Mouse (Mus musculus): ENCODE data around the gene Fbxl21. TPM values are rescaled to one million over a fixed set of nuclear protein-coding genes. Genes with fewer than 3 reads are reported as not detected.

Gene Fbxl21
- polyA plus RNA-seq, 1 experiment from 2014 or later: 5.3 TPM

GRCm38 (mm10) chr13:56500132-56500531, 22.1 kb upstream of the Fbxl21 start:
- no peak for ATAC-seq (ENCODE audit: low read depth)
- Histone ChIP-seq H3K4me2 (ENCODE audit: low read depth, low read length) (no peak overlapping the region), H3K27ac (ENCODE audit: low read depth, low read length) (no peak overlapping the region), H3K4me3 (ENCODE audit: low read depth, low read length) (no peak overlapping the region), H3K36me3 (ENCODE audit: control insufficient read depth, insufficient read depth, low read length) (no peaks in the 10 kb centered on the region), H3K9me3 (ENCODE audit: control insufficient read depth, low read length) (no peaks in the 10 kb centered on the region), H3K27me3 (ENCODE audit: control insufficient read depth, insufficient read depth, low read length) (no peaks in the 10 kb centered on the region), H3K4me1 (ENCODE audit: control insufficient read depth, insufficient read depth, low read length) (no peaks in the 10 kb centered on the region), H3K9ac (replicated peaks; ENCODE audit: low read depth, low read length) (no peak overlapping the region)
- WGBS: 78% methylated on average over 3 of the region's 3 CpGs

- Histone ChIP-seq H3K27ac (ENCODE audit: low read depth, low read length) (no peak overlapping the region), H3K4me1 (ENCODE audit: control insufficient read depth, insufficient read depth, low read length) (no peaks in the 10 kb centered on the region), H3K9ac (replicated peaks; ENCODE audit: low read depth, low read length) (no peak overlapping the region), H3K4me3 (ENCODE audit: low read depth, low read length) (no peak overlapping the region), H3K27me3 (ENCODE audit: control insufficient read depth, insufficient read depth, low read length) (no peaks in the 10 kb centered on the region), H3K4me2 (ENCODE audit: low read depth, low read length) (no peak overlapping the region), H3K9me3 (ENCODE audit: control insufficient read depth, low read length) (no peaks in the 10 kb centered on the region), H3K36me3 (ENCODE audit: control insufficient read depth, insufficient read depth, low read length) (no peaks in the 10 kb centered on the region)
- 89% methylated on average over 8 of the region's 8 CpGs for WGBS
- ATAC-seq (ENCODE audit: low read depth): no peak
Observed at GRCm38 (mm10) chr13:56500636-56501035, 21.6 kb upstream of the Fbxl21 start.

DNA sequence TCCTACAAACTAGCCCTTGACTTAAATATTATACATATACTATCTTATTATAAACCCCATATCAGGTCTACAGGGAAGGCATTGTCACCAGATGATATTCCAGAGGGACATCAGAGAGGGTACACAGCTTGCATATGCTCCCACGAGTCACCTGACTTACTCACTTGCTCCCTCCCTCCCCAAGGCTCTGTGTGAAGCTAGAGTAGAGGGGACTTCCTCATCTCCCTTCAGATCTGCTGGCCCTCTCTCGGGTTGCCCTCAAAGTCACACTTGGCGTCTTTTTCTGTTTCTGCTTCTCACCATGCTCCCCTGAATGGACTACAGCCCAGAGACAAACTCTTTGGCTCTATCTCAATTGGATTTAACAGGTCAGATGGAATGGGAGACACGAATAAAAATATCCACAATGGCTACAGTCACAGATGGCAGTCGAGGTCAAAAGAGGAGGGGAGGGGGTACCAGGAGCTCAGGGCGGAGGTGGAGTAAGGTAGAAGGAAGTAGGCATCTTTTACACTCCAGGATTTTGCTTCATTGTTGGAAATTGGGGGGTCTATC, 20.3 kb upstream of the Fbxl21 start:
- Histone ChIP-seq H3K4me1 (ENCODE audit: control insufficient read depth, insufficient read depth, low read length) (no peaks in the 10 kb centered on the region), H3K9me3 (ENCODE audit: control insufficient read depth, low read length) (no peaks in the 10 kb centered on the region), H3K27me3 (ENCODE audit: control insufficient read depth, insufficient read depth, low read length) (no peaks in the 10 kb centered on the region), H3K4me2 (ENCODE audit: low read depth, low read length) (no peak overlapping the region), H3K27ac (ENCODE audit: low read depth, low read length) (no peak overlapping the region), H3K9ac (replicated peaks; ENCODE audit: low read depth, low read length) (no peak overlapping the region), H3K4me3 (ENCODE audit: low read depth, low read length) (no peak overlapping the region), H3K36me3 (ENCODE audit: control insufficient read depth, insufficient read depth, low read length) (no peaks in the 10 kb centered on the region)
- ATAC-seq (ENCODE audit: low read depth): no peak
- 70% methylated on average over 6 of the region's 6 CpGs for WGBS

GRCm38 (mm10) chr13:56506871-56507496, 15.3 kb upstream of the Fbxl21 start:
- no peak overlapping the region for H3K4me3 ChIP-seq (ENCODE audit: low read depth, low read length)
- WGBS: 82% methylated on average over 6 of the region's 6 CpGs

DNA sequence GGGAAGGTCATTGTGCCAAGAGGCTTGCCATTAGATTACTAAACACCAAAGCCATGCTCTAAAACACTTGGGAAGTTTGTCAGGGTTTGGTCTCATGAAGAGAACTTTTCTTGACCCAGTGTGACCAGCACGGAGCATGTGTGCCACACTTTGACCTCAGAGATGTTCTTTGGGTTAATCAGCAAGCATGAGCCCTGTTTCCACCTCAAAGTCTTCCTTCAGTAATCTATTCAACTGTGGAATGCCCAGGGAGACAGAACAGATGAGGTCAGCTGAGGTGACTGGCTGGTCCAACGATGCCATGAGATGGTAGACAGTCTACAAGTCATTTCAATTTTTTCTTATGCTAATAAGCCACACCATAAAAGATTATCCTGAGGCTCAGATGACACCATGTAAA, 12.5 kb upstream of the Fbxl21 start:
- Histone ChIP-seq H3K9ac (replicated peaks; ENCODE audit: low read depth, low read length) (no peak overlapping the region), H3K9me3 (ENCODE audit: control insufficient read depth, low read length) (no peaks in the 10 kb centered on the region), H3K4me1 (ENCODE audit: control insufficient read depth, insufficient read depth, low read length) (no peaks in the 10 kb centered on the region), H3K27me3 (ENCODE audit: control insufficient read depth, insufficient read depth, low read length) (no peaks in the 10 kb centered on the region), H3K4me2 (ENCODE audit: low read depth, low read length) (no peak overlapping the region), H3K27ac (ENCODE audit: low read depth, low read length) (no peak overlapping the region), H3K36me3 (ENCODE audit: control insufficient read depth, insufficient read depth, low read length) (no peaks in the 10 kb centered on the region), H3K4me3 (ENCODE audit: low read depth, low read length) (no peak overlapping the region)
- WGBS: 79% methylated on average over 2 of the region's 2 CpGs
- ATAC-seq (ENCODE audit: low read depth): no peak

More at GRCm38 (mm10) chr13:56506871-56507496, 15.3 kb upstream of the Fbxl21 start:
- Histone ChIP-seq H3K9me3 (ENCODE audit: control insufficient read depth, low read length) (no peaks in the 10 kb centered on the region), H3K27ac (ENCODE audit: low read depth, low read length) (no peak overlapping the region), H3K4me2 (ENCODE audit: low read depth, low read length) (no peak overlapping the region), H3K36me3 (ENCODE audit: control insufficient read depth, insufficient read depth, low read length) (no peaks in the 10 kb centered on the region), H3K4me1 (ENCODE audit: control insufficient read depth, insufficient read depth, low read length) (no peaks in the 10 kb centered on the region), H3K27me3 (ENCODE audit: control insufficient read depth, insufficient read depth, low read length) (no peaks in the 10 kb centered on the region), H3K9ac (replicated peaks; ENCODE audit: low read depth, low read length) (no peak overlapping the region)
- ATAC-seq (ENCODE audit: low read depth): no peak

GRCm38 (mm10) chr13:56513595-56513994, 8.7 kb upstream of the Fbxl21 start:
- Histone ChIP-seq H3K4me3 (ENCODE audit: low read depth, low read length) (no peak overlapping the region), H3K4me1 (ENCODE audit: control insufficient read depth, insufficient read depth, low read length) (no peaks in the 10 kb centered on the region), H3K9me3 (ENCODE audit: control insufficient read depth, low read length) (no peaks in the 10 kb centered on the region), H3K9ac (replicated peaks; ENCODE audit: low read depth, low read length) (no peak overlapping the region), H3K4me2 (ENCODE audit: low read depth, low read length) (no peak overlapping the region), H3K36me3 (ENCODE audit: control insufficient read depth, insufficient read depth, low read length) (no peaks in the 10 kb centered on the region), H3K27me3 (ENCODE audit: control insufficient read depth, insufficient read depth, low read length) (no peaks in the 10 kb centered on the region), H3K27ac (ENCODE audit: low read depth, low read length) (no peak overlapping the region)
- no peak for ATAC-seq (ENCODE audit: low read depth)

DNA sequence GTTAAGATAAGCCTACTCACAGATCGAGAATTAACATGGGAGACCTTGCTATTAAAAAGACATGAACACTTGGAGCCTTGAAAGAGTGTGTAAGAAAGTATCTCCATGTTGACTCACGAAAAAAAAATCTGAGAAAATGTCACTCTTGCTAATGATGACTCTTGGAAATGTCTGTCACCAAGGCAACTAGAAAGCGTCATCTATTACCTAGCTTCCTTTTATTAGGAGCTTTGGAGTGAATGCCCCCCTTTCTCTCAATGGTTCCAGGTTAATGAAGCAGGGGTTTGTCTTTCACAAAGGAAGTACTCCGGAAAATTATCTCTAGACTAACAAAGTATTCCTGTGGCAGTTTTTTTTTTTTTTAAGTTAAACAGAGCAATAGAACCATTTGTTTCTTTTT, 6.0 kb upstream of the Fbxl21 start:
- no peak overlapping the region for H3K4me2 ChIP-seq (ENCODE audit: low read depth, low read length)
- 64% methylated on average over 4 of the region's 4 CpGs for WGBS
- H3K27me3 ChIP-seq (ENCODE audit: control insufficient read depth, insufficient read depth, low read length): no peaks in the 10 kb centered on the region
- H3K27ac ChIP-seq (ENCODE audit: low read depth, low read length): no peak overlapping the region
- H3K36me3 ChIP-seq (ENCODE audit: control insufficient read depth, insufficient read depth, low read length): no peaks in the 10 kb centered on the region
- H3K9me3 ChIP-seq (ENCODE audit: control insufficient read depth, low read length): no peaks in the 10 kb centered on the region
- no peaks in the 10 kb centered on the region for H3K4me1 ChIP-seq (ENCODE audit: control insufficient read depth, insufficient read depth, low read length)
- no peak overlapping the region for H3K4me3 ChIP-seq (ENCODE audit: low read depth, low read length)
- no peak overlapping the region for H3K9ac ChIP-seq (replicated peaks; ENCODE audit: low read depth, low read length)
- no peak for ATAC-seq (ENCODE audit: low read depth)

GRCm38 (mm10) chr13:56516816-56517215, 5.5 kb upstream of the Fbxl21 start:
- no peaks in the 10 kb centered on the region for H3K9me3 ChIP-seq (ENCODE audit: control insufficient read depth, low read length)
- H3K4me3 ChIP-seq (ENCODE audit: low read depth, low read length): no peak overlapping the region
- no peak overlapping the region for H3K27ac ChIP-seq (ENCODE audit: low read depth, low read length)
- no peak overlapping the region for H3K4me2 ChIP-seq (ENCODE audit: low read depth, low read length)
- H3K36me3 ChIP-seq (ENCODE audit: control insufficient read depth, insufficient read depth, low read length): no peaks in the 10 kb centered on the region
- WGBS: 55% methylated on average over 7 of the region's 7 CpGs
- H3K9ac ChIP-seq (replicated peaks; ENCODE audit: low read depth, low read length): no peak overlapping the region
- no peaks in the 10 kb centered on the region for H3K4me1 ChIP-seq (ENCODE audit: control insufficient read depth, insufficient read depth, low read length)
- ATAC-seq (ENCODE audit: low read depth): no peak
- H3K27me3 ChIP-seq (ENCODE audit: control insufficient read depth, insufficient read depth, low read length): no peaks in the 10 kb centered on the region

DNA sequence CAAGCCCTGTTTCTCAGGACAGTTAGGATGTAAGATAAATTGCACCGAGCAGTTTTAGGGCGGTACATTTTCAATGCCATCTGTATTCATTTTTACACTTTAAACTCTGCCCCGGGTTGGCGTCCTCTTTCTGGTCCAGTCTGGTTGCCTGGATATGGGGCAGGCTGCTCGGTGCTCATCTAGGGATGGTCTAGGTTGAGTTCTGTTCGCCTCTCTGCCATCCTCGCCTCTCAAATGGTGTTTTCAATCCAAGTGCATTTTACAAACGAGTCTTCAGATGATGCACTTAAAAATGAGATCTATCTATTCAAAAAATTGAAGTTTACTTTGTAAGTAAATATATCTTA, 522 bp downstream of the Fbxl21 start:
- Histone ChIP-seq H3K9ac (replicated peaks; ENCODE audit: low read depth, low read length) (peak overlapping the region; percentile 72), H3K36me3 (ENCODE audit: control insufficient read depth, insufficient read depth, low read length) (no peaks in the 10 kb centered on the region), H3K27me3 (ENCODE audit: control insufficient read depth, insufficient read depth, low read length) (no peaks in the 10 kb centered on the region), H3K4me2 (ENCODE audit: low read depth, low read length) (peak overlapping the region; percentile 90), H3K9me3 (ENCODE audit: control insufficient read depth, low read length) (no peaks in the 10 kb centered on the region), H3K4me1 (ENCODE audit: control insufficient read depth, insufficient read depth, low read length) (no peaks in the 10 kb centered on the region), H3K4me3 (ENCODE audit: low read depth, low read length) (peak overlapping the region; percentile 65), H3K27ac (ENCODE audit: low read depth, low read length) (no peak overlapping the region)
- ATAC-seq (ENCODE audit: low read depth): peak; percentile 29; the same call in 1 of the 2 replicates
- WGBS: 8% methylated on average over 8 of the region's 8 CpGs
